37 mouse cellular contexts compared by ENCODE assay signal in the genomic region with DNA sequence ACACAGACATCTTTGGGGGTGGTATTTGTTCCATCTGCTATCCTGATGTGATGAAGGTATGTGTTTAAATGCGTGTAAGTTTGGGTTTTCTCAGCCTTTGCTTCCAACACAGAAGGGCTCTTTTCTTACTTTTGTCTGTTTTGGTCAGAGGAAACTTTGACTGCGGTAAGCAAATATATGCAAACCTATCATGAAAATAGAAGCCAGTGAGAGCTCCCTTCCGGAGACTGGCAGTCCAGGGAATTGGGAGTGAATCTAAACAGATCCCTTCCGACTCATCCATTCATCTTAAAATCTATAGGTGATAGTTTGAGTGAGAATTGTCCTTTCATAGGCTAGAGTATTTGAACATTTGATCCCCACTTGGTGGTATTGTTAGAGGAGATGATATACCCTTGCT. TPM values are rescaled to one million over a fixed set of nuclear protein-coding genes. Genes with fewer than 3 reads are reported as not detected.
"Had no signal": no experiment of that assay in that cellular context is flagged by ENCODE, and none has a peak within 500 bp of the region (broad histone marks: within the 10 kb centered on the region; RNA-seq: fewer than 3 reads in every experiment).

No protein-coding gene starts in this region.

- H3K9ac ChIP-seq: heart, embryonic 12.5 days; heart, embryonic 13.5 days; heart, embryonic 15.5 days; hindbrain, embryonic 12.5 days; hindbrain, embryonic 13.5 days; hindbrain, embryonic 14.5 days; hindbrain, embryonic 15.5 days; intestine, embryonic 15.5 days; kidney, embryonic 15.5 days had no signal

- H3K4me2 ChIP-seq: heart, embryonic 11.5 days; heart, embryonic 12.5 days; heart, embryonic 13.5 days; heart, embryonic 15.5 days; hindbrain, embryonic 12.5 days; hindbrain, embryonic 13.5 days; hindbrain, embryonic 14.5 days; hindbrain, embryonic 15.5 days; intestine, embryonic 15.5 days; kidney, embryonic 15.5 days had no signal

- H3K27ac ChIP-seq: heart, embryonic 10.5 days; heart, embryonic 13.5 days; heart, embryonic 15.5 days; hindbrain, embryonic 10.5 days; hindbrain, embryonic 12.5 days; hindbrain, embryonic 13.5 days; hindbrain, embryonic 14.5 days; hindbrain, embryonic 15.5 days; hindbrain, postnatal 0 days; intestine, embryonic 15.5 days; kidney, embryonic 15.5 days; kidney, postnatal 0 days; layer of hippocampus, adult 2 months; left cerebral cortex, adult 2 months had no signal

- DNase-seq: heart, postnatal 10 days; heart, postnatal 14 days; heart, postnatal 36 days; heart, postnatal 4 days; kidney, adult 11 months; kidney, adult 18-20 months; kidney, adult 2 months; kidney, adult 8-10 months; kidney, adult 9 months; kidney, postnatal 10 days; kidney, postnatal 14 days; kidney, postnatal 36 days; kidney, postnatal 4 days; layer of hippocampus, postnatal 36 days had no signal

- H3K36me3 ChIP-seq: heart, embryonic 10.5 days; heart, embryonic 12.5 days; heart, embryonic 13.5 days; heart, embryonic 15.5 days; hindbrain, embryonic 10.5 days; hindbrain, embryonic 12.5 days; hindbrain, embryonic 13.5 days; hindbrain, embryonic 15.5 days; intestine, embryonic 15.5 days; kidney, embryonic 15.5 days had no signal

- H3K9me3 ChIP-seq: heart, embryonic 10.5 days; heart, embryonic 12.5 days; heart, embryonic 13.5 days; heart, embryonic 15.5 days; hindbrain, embryonic 10.5 days; hindbrain, embryonic 12.5 days; hindbrain, embryonic 13.5 days; hindbrain, embryonic 15.5 days; intestine, embryonic 15.5 days; kidney, embryonic 15.5 days had no signal

- H3K4me1 ChIP-seq: heart, embryonic 12.5 days; heart, embryonic 13.5 days; heart, embryonic 15.5 days; hindbrain, embryonic 10.5 days; hindbrain, embryonic 12.5 days; hindbrain, embryonic 13.5 days; hindbrain, embryonic 15.5 days; intestine, embryonic 15.5 days; kidney, embryonic 15.5 days had no signal

- H3K27me3 ChIP-seq: heart, embryonic 15.5 days; hindbrain, embryonic 12.5 days; hindbrain, embryonic 13.5 days; hindbrain, embryonic 15.5 days; intestine, embryonic 15.5 days; kidney, embryonic 15.5 days had no signal

- H3K4me3 ChIP-seq: heart, embryonic 10.5 days; heart, embryonic 12.5 days; heart, embryonic 13.5 days; heart, embryonic 15.5 days; hindbrain, embryonic 10.5 days; hindbrain, embryonic 12.5 days; hindbrain, embryonic 13.5 days; hindbrain, embryonic 15.5 days; intestine, embryonic 15.5 days; kidney, embryonic 15.5 days; layer of hippocampus, adult 2 months; left cerebral cortex, adult 2 months had no signal

RNA-seq across cellular contexts. Expression of gene Tomt, which starts 17.7 kb away (rescaled TPM):
- total RNA-seq: heart, postnatal 10 days; heart, postnatal 14 days; heart, postnatal 25 days; heart, postnatal 36 days; heart, postnatal 4 days; layer of hippocampus, adult 18-20 months; layer of hippocampus, postnatal 25 days; layer of hippocampus, postnatal 36 days; left cerebral cortex, adult 18-20 months; left cerebral cortex, adult 2 months had no signal
- polyA plus RNA-seq: heart, embryonic 16.5 days had no signal

RNA-seq across cellular contexts. Expression of gene Folr1, which starts 17.9 kb away (rescaled TPM):
- total RNA-seq: hematopoietic stem cell, adult 5-6 weeks; left cerebral cortex, adult 18-20 months had no signal
- polyA plus RNA-seq: inflammation-experienced regulatory T-cells, adult 6 months had no signal

RNA-seq across cellular contexts. Expression of gene Folr2, which starts 31.5 kb away (rescaled TPM):
- total RNA-seq: hematopoietic stem cell, adult 5-6 weeks; layer of hippocampus, postnatal 36 days; left cerebral cortex, adult 2 months had no signal
- polyA plus RNA-seq: heart, embryonic 10.5 days; heart, embryonic 11.5 days; heart, embryonic 12.5 days; inflammation-experienced regulatory T-cells, adult 6 months had no signal
